Mouse (Mus musculus) erythroblast, embryonic 14.5 days (primary cell): ENCODE data around the gene Sbk1.
"Not testable (repeated sequence)": the region's sequence is repeated elsewhere in the genome, so short reads cannot be mapped to it uniquely, and the experiment has no call there.

Experiments
- GATA1 ChIP-seq: IDR thresholded peaks from 2 replicates; pipeline ENCODE4 v1.6.1; 2012; ENCODE audit warnings: low read length, inconsistent platforms, mixed read lengths
- TAL1 ChIP-seq: IDR thresholded peaks from 3 replicates; pipeline ENCODE4 v1.6.1; 2012; ENCODE audit warnings: low read length, inconsistent platforms, mixed read lengths

DNA sequence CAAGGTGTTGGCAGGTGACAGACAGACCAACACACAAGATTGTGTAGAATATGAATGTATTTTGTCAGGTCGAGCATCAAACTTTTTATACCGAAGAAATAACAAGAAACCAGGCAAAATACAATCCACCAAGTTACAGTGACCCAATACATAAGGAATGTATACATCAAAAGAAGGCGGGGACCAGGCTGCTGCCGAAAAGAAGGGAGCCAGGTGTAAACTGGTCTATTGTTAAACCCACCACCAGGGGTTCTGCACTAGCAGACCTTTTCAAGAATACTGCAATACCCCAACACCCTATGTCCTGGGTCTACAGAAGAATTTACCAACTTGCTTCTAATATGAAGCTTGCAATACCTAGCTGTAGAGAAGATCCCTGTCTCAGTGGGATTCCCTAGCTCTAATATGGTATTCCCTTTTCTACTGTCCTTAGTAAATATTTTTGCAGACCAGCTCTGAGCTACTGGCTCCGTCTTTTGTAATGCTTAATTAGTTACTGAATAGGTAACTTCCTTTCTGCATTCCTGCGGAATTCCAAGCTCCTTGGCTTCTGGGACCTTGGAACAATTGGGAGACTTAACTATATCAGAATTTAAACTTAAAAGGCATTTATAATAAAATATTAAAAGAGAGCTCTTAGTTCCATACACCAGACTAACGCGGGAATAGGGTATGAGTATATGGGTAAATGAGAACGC, 53.3 kb downstream of the Sbk1 start:
- TF ChIP-seq GATA1, TAL1: not testable (repeated sequence)
